Mouse (Mus musculus) kidney, adult 11 months (tissue): ENCODE measurements at regions not wholly inside any gene's neighbourhood (a gene's known extent, or its start where the extent isn't known, plus 50 kb on each side); places are given as distances from the start of the nearest gene placed in this dataset.

Experiments
- DNase-seq: peaks from one replicate; pipeline ENCODE4 v3.0.0; 2022

GRCm38 (mm10) chr1:72108678-72109077 is 103.4 kb downstream of the Mreg start:
- DNase-seq: no peak

- DNase-seq: no peak
Observed at GRCm38 (mm10) chr1:72107125-72107524, 105.0 kb downstream of the Mreg start.

GRCm38 (mm10) chr1:72106655-72107054 is 105.5 kb downstream of the Mreg start:
- DNase-seq: no peak

GRCm38 (mm10) chr1:72105435-72106057 is 106.6 kb downstream of the Mreg start:
- DNase-seq: no peak

- DNase-seq: no peak
Observed at GRCm38 (mm10) chr1:72103962-72104361, 108.1 kb downstream of the Mreg start.

- no peak for DNase-seq
Observed at GRCm38 (mm10) chr1:72103387-72103786, 108.7 kb downstream of the Mreg start.

- no peak for DNase-seq
Observed at GRCm38 (mm10) chr1:72099447-72099846, 112.7 kb downstream of the Mreg start.

GRCm38 (mm10) chr1:72091344-72091743 is 120.8 kb downstream of the Mreg start:
- no peak for DNase-seq

- DNase-seq: no peak
Observed at GRCm38 (mm10) chr1:72085661-72086060, 126.4 kb downstream of the Mreg start.

GRCm38 (mm10) chr1:72084219-72084618 is 127.9 kb downstream of the Mreg start:
- no peak for DNase-seq

- no peak for DNase-seq
Observed at GRCm38 (mm10) chr1:72082366-72082765, 129.7 kb downstream of the Mreg start.

GRCm38 (mm10) chr1:72081811-72082210 is 130.3 kb downstream of the Mreg start:
- no peak for DNase-seq

- no peak for DNase-seq
Observed at GRCm38 (mm10) chr1:72078926-72079550, 133.1 kb downstream of the Mreg start.

- no peak for DNase-seq
Observed at GRCm38 (mm10) chr1:72076341-72076740, 135.8 kb downstream of the Mreg start.

GRCm38 (mm10) chr1:72075464-72075863 is 136.6 kb downstream of the Mreg start:
- no peak for DNase-seq

- DNase-seq: no peak
Observed at GRCm38 (mm10) chr1:72073245-72073644, 138.9 kb downstream of the Mreg start.

GRCm38 (mm10) chr1:72070489-72070888 is 141.6 kb downstream of the Mreg start:
- DNase-seq: no peak

- no peak for DNase-seq
Observed at GRCm38 (mm10) chr1:72069056-72069455, 143.1 kb downstream of the Mreg start.

- no peak for DNase-seq
Observed at GRCm38 (mm10) chr1:72065090-72065489, 147.0 kb downstream of the Mreg start.

- DNase-seq: no peak
Observed at GRCm38 (mm10) chr1:72060393-72060792, 151.7 kb downstream of the Mreg start.

GRCm38 (mm10) chr1:72058045-72058703 is 153.9 kb downstream of the Mreg start:
- no peak for DNase-seq

GRCm38 (mm10) chr1:72054541-72054940 is 157.6 kb downstream of the Mreg start:
- DNase-seq: no peak

- no peak for DNase-seq
Observed at GRCm38 (mm10) chr1:72050858-72051257, 161.2 kb downstream of the Mreg start.

- no peak for DNase-seq
Observed at GRCm38 (mm10) chr1:72046072-72046471, 166.0 kb downstream of the Mreg start.
